Mouse (Mus musculus) liver, embryonic 14.5 days (tissue): Measurements from ENCODE around the gene Dmrt3. TPM values are rescaled to one million over a fixed set of nuclear protein-coding genes. Genes with fewer than 3 reads are reported as not detected.

ENCODE experiments used
- ATAC-seq: fragments of 200-750 bp; cut with Nextera tagmentation; 2 replicates; pipeline ENCODE4 v1.8.0; 2017; ENCODE audit warnings: moderate number of reproducible peaks, mild to moderate bottlenecking, moderate library complexity; ENCODE audit not compliant: insufficient read depth
- DNase-seq, 3 experiments: peaks; one replicate each; pipeline ENCODE4 v3.0.0-alpha.2; 2012 to 2013; ENCODE audit warnings: low read depth in 3 of 3, low spot score in 3 of 3
- H3K27ac ChIP-seq: fragments of 300-500 bp; sonication (generic); 2 replicates; pipeline ENCODE4 v1.5.1; 2014; ENCODE audit warnings: moderate library complexity, mild to moderate bottlenecking, control low read depth, inconsistent platforms
- H3K27me3 ChIP-seq: fragments of 300-500 bp; sonication (generic); 2 replicates; pipeline ENCODE4 v1.6.1; 2014; ENCODE audit warnings: mild to moderate bottlenecking, low read length, moderate library complexity; ENCODE audit not compliant: control insufficient read depth, insufficient read depth
- H3K36me3 ChIP-seq: fragments of 300-500 bp; sonication (generic); replicated peaks from 2 replicates; pipeline ENCODE4 v1.6.1; 2014; ENCODE audit warnings: low read depth; ENCODE audit not compliant: control insufficient read depth, insufficient read depth
- H3K4me1 ChIP-seq, 2 experiments: fragments of 200-500 bp in 1 of 2; fragments of 300-500 bp in 1 of 2; sonication (generic) in 1 of 2; replicated peaks; 2 replicates each; pipeline ENCODE4 v1.6.1; 2012 to 2014; ENCODE audit warnings: antibody characterized with exemption in 1 of 2, inconsistent platforms in 1 of 2, low read length in 1 of 2; ENCODE audit not compliant: control insufficient read depth in 2 of 2, insufficient read depth in 2 of 2
- H3K4me2 ChIP-seq: fragments of 300-500 bp; sonication (generic); 2 replicates; pipeline ENCODE4 v1.6.1; 2014; ENCODE audit warnings: low read depth, mild to moderate bottlenecking, control low read depth, moderate library complexity
- H3K4me3 ChIP-seq, 2 experiments: fragments of 200-500 bp in 1 of 2; fragments of 300-500 bp in 1 of 2; sonication (generic) in 1 of 2; 2 replicates each; pipeline ENCODE4 v1.5.1; 2012 to 2014; ENCODE audit warnings: low read depth in 2 of 2, low read length in 2 of 2, mild to moderate bottlenecking in 2 of 2, control low read depth in 1 of 2, inconsistent platforms in 1 of 2, moderate library complexity in 1 of 2; ENCODE audit not compliant: insufficient read depth in 1 of 2
- H3K9ac ChIP-seq: fragments of 300-500 bp; sonication (generic); replicated peaks from 2 replicates; pipeline ENCODE4 v1.6.1; 2014; ENCODE audit warnings: mild to moderate bottlenecking, control low read depth, moderate library complexity
- H3K9me3 ChIP-seq: fragments of 300-500 bp; sonication (generic); 2 replicates; pipeline ENCODE4 v1.6.1; 2016; ENCODE audit warnings: low read length, mixed read lengths; ENCODE audit not compliant: control insufficient read depth
- CTCF ChIP-seq: IDR thresholded peaks from 2 replicates; pipeline ENCODE4 v1.5.1; 2016; ENCODE audit warnings: antibody characterized with exemption, low read depth, control low read depth
- EP300 ChIP-seq: IDR thresholded peaks from 2 replicates; pipeline ENCODE4 v1.6.1; 2016; ENCODE audit warnings: antibody characterized with exemption, low read depth
- WGBS: fragments of 180-500 bp; shearing (Covaris S2); extraction: QIAGEN DNeasy Blood & Tissue Kit; methylation state at CpG from one replicate; pipeline ENCODE4 v1.1.7; 2014; ENCODE audit not compliant: insufficient replicate concordance; 5-methylcytosine and 5-hydroxymethylcytosine counted together
- polyA plus RNA-seq, 2 experiments: library from polyadenylated mRNA; depleted of rRNA in 1 of 2; stranded (reverse) in 1 of 2; unstranded in 1 of 2; fragments of >200 nt; fragmentation: Nextera tagmentation in 1 of 2; extraction: Ambion mirVana in 1 of 2; gene quantifications; 2 replicates each; pipeline versions ENCODE4 v1.2.1 to v1.2.3; 2012 to 2014

Gene Dmrt3
- polyA plus RNA-seq, 2 experiments, result not detected

DNA sequence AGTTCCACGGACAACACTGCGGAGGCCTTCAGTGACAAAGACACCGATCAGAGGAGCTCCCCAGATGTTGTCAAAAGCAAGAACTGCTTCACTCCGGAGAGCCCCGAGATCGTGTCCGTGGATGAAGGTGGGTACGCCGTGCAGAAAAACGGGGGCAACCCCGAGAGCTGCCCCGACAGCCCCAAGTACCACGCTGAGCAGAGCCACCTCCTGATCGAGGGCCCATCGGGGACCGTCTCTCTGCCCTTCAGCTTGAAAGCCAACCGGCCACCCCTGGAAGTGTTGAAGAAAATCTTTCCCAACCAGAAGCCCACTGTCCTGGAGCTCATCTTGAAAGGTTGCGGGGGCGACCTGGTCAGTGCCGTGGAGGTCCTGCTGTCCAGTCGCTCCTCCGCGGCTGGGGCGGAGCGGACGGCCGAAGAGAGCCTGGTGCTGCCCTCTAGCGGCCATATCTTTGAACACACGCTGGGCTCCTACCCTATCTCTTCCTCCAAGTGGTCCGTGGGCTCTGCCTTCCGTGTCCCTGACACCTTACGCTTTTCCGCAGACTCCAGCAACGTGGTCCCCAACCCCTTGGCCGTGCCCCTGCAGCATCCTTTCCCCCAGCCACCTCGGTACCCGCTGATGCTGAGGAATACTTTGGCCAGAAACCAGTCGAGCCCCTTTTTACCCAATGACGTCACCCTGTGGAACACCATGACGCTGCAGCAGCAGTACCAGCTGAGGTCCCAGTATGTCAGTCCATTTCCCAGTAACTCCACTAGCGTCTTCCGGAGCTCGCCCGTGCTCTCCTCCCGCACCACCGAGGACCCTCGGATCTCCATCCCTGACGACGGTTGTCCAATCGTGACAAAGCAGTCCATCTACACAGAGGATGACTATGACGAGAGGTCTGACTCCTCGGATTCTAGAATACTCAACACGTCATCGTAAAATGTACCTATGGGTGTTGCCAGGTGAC lies 12.5 kb downstream of the Dmrt3 start:
- no peak overlapping the region for H3K4me3 ChIP-seq
- WGBS, result 28% methylated on average over 54 of the region's 54 CpGs
- no peaks in the 10 kb centered on the region for H3K36me3 ChIP-seq
- ATAC-seq, result no peak
- H3K27ac ChIP-seq, result no peak overlapping the region
- H3K9ac ChIP-seq, result no peak overlapping the region
- TF ChIP-seq CTCF (peak; percentile 87), EP300 (no peak)
- peak in 1 of 3 experiments; percentile 2 for DNase-seq
- no peaks in the 10 kb centered on the region for H3K9me3 ChIP-seq
- H3K4me1 ChIP-seq, result no peaks in the 10 kb centered on the region
- H3K27me3 ChIP-seq, result peaks cover 9% of the 10 kb centered on the region
- H3K4me2 ChIP-seq, result peak overlapping the region; percentile 11

DNA sequence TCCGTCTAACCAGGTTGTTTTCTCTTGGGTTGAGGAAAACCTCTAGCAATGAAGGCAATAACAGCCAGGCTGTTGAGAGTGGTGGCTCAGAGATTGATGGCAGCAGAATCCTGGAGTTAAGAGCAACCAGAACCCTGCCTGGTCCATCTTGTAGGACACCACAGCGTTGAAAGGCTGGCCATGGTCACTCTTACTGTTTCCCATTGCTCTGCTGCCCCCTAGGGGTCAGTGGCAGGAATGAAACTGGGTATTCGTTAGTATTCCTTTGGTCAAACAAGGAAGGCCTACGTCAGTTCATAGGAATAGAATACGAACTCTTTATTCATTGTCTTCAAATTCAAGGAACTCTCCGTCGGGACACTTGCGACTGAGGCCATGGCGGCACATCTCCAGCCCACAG lies 18.4 kb downstream of the Dmrt3 start:
- WGBS, result 9% methylated on average over 9 of the region's 9 CpGs
- no peak overlapping the region for H3K9ac ChIP-seq
- H3K36me3 ChIP-seq, result no peaks in the 10 kb centered on the region
- peak; percentile 89 for TF ChIP-seq CTCF
- TF ChIP-seq EP300, result no peak
- ATAC-seq (no peak), DNase-seq (peak in 2 of 3 experiments; percentile 4 to 17)
- no peaks in the 10 kb centered on the region for H3K9me3 ChIP-seq
- no peaks in the 10 kb centered on the region for H3K4me1 ChIP-seq
- H3K4me3 ChIP-seq, result no peak overlapping the region
- H3K27me3 ChIP-seq, result peaks cover 7% of the 10 kb centered on the region
- H3K4me2 ChIP-seq, result no peak overlapping the region
- no peak overlapping the region for H3K27ac ChIP-seq

DNA sequence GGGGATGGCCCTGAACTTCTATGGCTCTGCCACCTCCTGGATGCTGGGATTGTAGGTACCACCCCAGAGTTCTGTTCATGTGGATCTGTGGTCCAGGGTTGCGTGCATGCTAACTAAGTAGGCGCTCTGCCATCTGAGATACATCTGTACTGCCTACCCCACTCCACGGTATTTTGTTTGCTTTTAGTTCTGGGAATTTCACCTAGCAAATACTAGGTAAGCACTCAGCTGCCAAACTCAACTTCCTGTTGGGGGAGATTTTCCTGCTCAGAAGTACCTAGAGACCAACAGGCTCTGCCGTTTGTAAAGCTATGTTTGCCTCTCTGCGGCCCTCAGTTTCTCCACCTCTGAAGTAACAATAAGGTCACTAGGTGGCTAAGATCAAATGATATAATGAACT lies 25.0 kb downstream of the Dmrt3 start:
- no peaks in the 10 kb centered on the region for H3K36me3 ChIP-seq
- H3K4me1 ChIP-seq, result no peaks in the 10 kb centered on the region
- H3K9ac ChIP-seq, result no peak overlapping the region
- H3K27me3 ChIP-seq, result no peaks in the 10 kb centered on the region
- H3K4me3 ChIP-seq, result no peak overlapping the region
- no peak for ATAC-seq
- no peak overlapping the region for H3K4me2 ChIP-seq
- 60% methylated on average over 5 of the region's 5 CpGs for WGBS
- H3K27ac ChIP-seq, result no peak overlapping the region
- TF ChIP-seq EP300, result no peak
- TF ChIP-seq CTCF, result no peak
- no peaks in the 10 kb centered on the region for H3K9me3 ChIP-seq
- DNase-seq, result no peak

DNA sequence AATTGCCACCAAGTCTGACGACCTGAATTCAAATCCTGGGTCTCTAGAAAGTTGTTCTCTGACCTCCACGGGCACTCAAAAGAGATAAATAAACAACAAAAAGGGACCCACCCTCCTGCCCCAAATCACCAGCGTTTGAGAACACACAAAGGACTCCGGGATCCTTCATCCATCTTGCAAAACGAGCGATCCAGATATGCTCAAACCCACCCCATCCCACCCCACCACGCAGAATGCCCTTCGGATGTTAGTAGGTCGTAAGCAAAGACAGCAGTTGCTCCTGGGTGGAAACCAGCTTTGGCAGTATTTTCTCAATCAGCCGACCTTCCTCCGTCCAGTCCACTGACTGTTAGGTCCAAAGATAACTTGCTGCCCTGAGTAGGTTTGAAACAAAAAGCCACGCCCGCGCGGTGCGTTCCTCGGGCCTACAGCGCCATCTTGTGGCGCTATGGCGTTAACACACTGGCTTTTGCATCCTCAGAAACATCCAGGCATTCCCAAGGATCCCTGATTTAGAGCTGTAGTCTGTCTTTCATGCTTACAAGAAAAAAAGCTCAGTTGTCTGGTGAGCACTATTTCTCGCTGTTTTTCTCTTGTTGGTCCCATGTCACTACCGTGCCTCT lies 25.6 kb downstream of the Dmrt3 start:
- Histone ChIP-seq H3K36me3 (no peaks in the 10 kb centered on the region), H3K9ac (no peak overlapping the region), H3K4me2 (peak overlapping the region; percentile 28), H3K4me3 (no peak overlapping the region; a peak in 1 of 4 replicates), H3K4me1 (no peaks in the 10 kb centered on the region), H3K27me3 (no peaks in the 10 kb centered on the region), H3K9me3 (no peaks in the 10 kb centered on the region), H3K27ac (no peak overlapping the region)
- 12% methylated on average over 22 of the region's 22 CpGs for WGBS
- ATAC-seq (no peak), DNase-seq (peak in 1 of 3 experiments; percentile 7)
- TF ChIP-seq CTCF, result peak; percentile 86
- no peak for TF ChIP-seq EP300

DNA sequence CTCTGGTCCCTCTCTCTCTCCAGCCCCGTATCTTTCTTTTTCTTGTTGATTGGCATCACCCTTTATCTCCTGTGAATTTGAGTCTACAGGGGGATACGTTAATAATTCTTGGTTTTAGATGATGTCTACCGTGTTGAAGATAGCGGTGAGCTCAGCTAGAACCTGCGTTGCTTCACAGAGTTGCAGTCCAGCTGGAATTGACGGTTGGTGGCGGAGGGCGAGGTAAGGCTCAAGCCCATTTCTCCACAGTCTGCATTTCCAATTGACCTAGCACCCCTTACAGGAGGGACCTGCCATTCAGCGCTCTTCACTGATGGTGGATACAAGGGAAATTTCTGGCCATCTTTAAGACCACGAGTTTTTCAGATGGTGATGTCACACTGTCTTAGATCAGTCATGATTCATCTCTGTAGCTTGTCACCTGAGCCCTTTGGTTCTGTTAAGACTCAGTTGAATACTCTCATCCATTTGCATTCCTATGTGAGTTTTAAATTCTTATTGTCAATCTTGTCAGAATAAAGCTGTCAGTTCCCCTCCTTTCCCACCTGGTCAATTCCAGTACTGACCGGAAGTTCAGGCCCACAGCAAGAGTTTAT lies 28.8 kb downstream of the Dmrt3 start:
- Histone ChIP-seq H3K36me3 (no peaks in the 10 kb centered on the region), H3K4me1 (no peaks in the 10 kb centered on the region), H3K9ac (no peak overlapping the region), H3K4me2 (no peak overlapping the region), H3K27me3 (no peaks in the 10 kb centered on the region), H3K4me3 (no peak overlapping the region), H3K9me3 (no peaks in the 10 kb centered on the region), H3K27ac (no peak overlapping the region)
- 59% methylated on average over 11 of the region's 11 CpGs for WGBS
- ATAC-seq (no peak), DNase-seq (no peak)
- no peak for TF ChIP-seq CTCF
- TF ChIP-seq EP300, result no peak
